Mouse (Mus musculus): ENCODE data around the gene Cdsn. TPM values are rescaled to one million over a fixed set of nuclear protein-coding genes. Genes with fewer than 3 reads are reported as not detected.

Gene Cdsn
- polyA plus RNA-seq, 1 experiment = 43.5 TPM

GRCm38 (mm10) chr17:35570836-35571235 is 18.9 kb downstream of the Cdsn start:
- no peak for DNase-seq (ENCODE audit: low read depth)

- no peak for DNase-seq (ENCODE audit: low read depth)
Observed at GRCm38 (mm10) chr17:35571477-35571876, 19.5 kb downstream of the Cdsn start.

GRCm38 (mm10) chr17:35578211-35578610 is 26.3 kb downstream of the Cdsn start:
- no peak for DNase-seq (ENCODE audit: low read depth)

GRCm38 (mm10) chr17:35582900-35583299 is 31.0 kb downstream of the Cdsn start:
- no peak for DNase-seq (ENCODE audit: low read depth)

GRCm38 (mm10) chr17:35584330-35584937 is 32.5 kb downstream of the Cdsn start:
- no peak for DNase-seq (ENCODE audit: low read depth)

DNA sequence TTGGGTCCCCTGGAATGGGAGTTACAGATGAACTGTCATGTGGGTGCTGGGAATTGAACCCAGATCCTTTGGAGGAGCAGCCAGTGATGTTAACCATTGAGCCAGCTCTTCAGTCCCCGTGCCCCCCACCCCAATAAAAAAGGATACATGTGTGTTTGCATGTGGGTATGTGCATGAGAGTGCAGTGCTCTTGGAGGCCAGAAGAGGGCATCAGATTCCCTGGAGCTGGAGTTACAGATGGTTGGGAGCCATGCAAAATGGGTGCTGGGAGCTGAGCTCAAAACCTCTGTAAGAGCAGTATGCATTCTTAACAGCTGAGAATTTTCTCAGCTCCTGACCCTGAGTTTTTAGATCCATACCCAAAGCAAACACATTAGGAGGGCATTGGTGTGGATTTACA is 35.4 kb downstream of the Cdsn start:
- no peak for DNase-seq (ENCODE audit: low read depth)

DNA sequence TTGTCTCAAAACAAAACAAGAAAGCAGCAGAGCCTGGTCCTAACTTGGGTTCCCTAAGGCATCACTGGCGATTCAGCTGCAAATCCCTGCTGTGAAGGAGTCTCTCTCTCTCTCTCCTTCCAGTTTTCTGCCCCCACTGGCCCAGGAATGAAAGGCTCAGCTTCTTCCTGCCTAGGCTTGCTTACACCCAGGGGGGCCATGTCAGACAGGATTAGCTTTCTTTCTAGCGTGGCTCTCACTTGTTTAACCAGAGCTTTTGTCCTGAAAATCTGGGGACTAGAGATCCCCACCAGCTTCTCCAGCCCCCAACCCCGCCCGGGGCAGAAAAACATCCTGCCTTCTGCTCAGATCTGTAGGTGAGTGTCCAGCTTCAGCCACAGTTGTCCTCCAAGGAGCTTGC is 36.5 kb downstream of the Cdsn start:
- DNase-seq (ENCODE audit: low read depth) = no peak

DNA sequence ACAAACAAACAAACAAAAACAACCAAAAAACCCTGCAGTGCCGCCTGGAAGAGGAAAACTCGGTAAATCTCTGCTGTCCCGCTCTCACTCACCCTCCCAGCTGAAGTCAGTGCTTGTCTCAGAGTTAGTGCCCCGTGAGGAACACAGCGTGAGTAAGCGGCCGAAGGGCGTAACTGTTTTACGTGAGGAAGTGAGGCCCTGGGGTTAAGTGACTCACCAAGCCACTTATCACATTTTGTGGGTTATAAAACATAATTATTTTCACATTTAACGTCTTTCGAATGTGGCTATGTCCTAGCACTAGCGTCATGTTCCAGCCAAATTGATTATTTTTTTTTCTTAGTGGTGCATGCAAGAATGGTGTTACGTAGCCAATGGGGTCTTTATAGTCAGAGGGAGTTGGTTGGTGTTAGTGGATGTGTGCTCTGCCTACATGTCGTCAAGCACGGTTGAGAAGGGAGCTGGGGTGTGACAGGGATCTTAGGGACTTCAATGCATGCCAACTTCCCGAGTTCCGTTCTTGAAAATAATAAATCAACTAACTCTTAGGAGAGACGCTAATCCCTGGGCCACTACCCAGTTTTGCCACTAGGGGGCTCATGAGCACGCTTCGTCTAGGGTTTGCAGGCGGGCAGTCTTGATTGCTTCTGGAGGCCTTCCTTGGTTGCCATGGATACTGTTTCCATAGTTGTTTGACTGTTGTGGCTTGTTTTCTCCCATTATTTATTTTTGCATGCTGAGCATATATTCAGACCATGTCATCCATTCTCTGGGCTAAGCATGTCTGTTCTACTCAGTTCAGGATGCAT is 38.7 kb downstream of the Cdsn start:
- DNase-seq (ENCODE audit: low read depth) = no peak

- no peak for DNase-seq (ENCODE audit: low read depth)
Observed at GRCm38 (mm10) chr17:35591219-35591578, 39.3 kb downstream of the Cdsn start.

- DNase-seq (ENCODE audit: low read depth) = no peak
Observed at GRCm38 (mm10) chr17:35591731-35592130, 39.8 kb downstream of the Cdsn start.

DNA sequence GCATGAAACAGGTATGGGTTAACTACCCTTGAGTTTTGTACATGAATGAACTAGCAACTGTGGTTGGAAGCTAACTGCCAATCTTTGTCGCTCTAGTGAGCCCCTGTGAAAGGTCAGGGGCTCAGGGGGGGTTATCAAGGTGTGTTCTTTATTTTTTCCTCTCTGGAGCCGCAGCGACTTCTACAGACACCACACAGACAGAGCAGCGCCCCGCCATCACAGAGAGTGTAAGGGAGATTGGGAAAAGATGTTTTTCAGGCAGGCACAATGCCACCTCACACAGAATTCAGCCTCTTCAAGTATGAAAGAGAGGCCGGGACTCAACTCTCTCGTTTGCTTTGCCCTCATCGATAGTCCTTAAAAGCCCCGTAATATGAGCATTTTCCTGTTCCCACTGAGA is 40.2 kb downstream of the Cdsn start:
- no peak for DNase-seq (ENCODE audit: low read depth)

DNA sequence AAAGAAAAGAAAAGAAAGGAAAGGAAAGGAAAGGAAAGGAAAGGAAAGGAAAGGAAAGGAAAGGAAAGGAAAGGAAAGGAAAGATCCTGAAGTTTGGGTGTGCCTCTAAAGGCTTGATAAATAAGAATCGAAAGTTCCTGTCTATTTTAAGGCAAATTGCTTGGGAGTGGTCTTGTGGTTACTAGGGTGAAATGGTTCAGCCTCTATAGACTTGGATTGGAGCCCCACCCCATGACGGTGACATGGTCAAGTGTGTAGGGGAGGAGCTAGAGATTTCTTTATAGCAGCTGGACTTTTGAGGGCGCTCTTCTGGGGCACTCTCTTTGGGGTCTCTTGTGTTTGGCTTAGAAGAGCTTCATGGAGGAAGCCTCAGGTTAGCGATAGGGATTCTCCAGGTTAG is 41.9 kb downstream of the Cdsn start:
- DNase-seq (ENCODE audit: low read depth) = no peak

- no peak for DNase-seq (ENCODE audit: low read depth)
Observed at GRCm38 (mm10) chr17:35594456-35594855, 42.5 kb downstream of the Cdsn start.

GRCm38 (mm10) chr17:35597399-35597798 is 45.5 kb downstream of the Cdsn start:
- no peak for DNase-seq (ENCODE audit: low read depth)

DNA sequence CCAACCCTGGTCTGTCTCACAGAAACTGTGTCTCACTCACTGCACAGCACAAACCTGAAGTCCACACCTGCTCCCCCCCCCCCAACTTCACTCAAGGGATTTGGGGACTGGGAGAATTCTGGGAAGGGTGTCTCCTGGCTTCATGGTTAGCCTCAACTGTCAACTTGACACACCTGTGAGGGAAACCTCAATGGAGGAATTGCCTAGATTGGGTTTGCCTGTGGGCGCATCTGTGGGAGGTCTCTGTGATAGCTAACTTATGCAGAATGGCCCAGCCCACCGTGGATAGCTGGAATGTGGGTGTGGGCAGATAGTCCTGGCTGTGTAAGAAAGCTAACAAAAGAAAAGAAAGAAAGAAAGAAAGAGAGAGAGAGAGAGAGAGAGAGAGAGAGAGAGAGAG is 49.3 kb downstream of the Cdsn start, which contains the start of gene Sfta2:
Gene Sfta2 (plus strand): TSS at position 301 of the 400 bp plus-strand sequence.
- DNase-seq (ENCODE audit: low read depth) = no peak

GRCm38 (mm10) chr17:35601736-35602354 is 49.9 kb downstream of the Cdsn start:
- DNase-seq (ENCODE audit: low read depth) = no peak

Other genes starting within 250 kb of the Cdsn start
- 0.04 and 0.05 TPM in 2 replicates for gene H2-Q1, start 231.7 kb upstream of the Cdsn start, polyA plus RNA-seq (2012; rRNA removed)
- gene H2-Q2, start 209.9 kb upstream of the Cdsn start, polyA plus RNA-seq (2012; rRNA removed) = 2.1 and 2.3 TPM in 2 replicates
- gene H2-Q4, start 172.5 kb upstream of the Cdsn start, polyA plus RNA-seq (2012; rRNA removed) = 40.4 and 55.1 TPM in 2 replicates
- 18.6 and 33.9 TPM in 2 replicates for gene H2-Q6, start 127.3 kb upstream of the Cdsn start, polyA plus RNA-seq (2012; rRNA removed)
- gene H2-Q7, start 113.0 kb upstream of the Cdsn start, polyA plus RNA-seq (2012; rRNA removed) = 40.0 and 56.7 TPM in 2 replicates
- gene H2-Q10, start 82.0 kb upstream of the Cdsn start, polyA plus RNA-seq (2012; rRNA removed) = 9.1 and 10.8 TPM in 2 replicates
- gene Pou5f1, start 46.1 kb upstream of the Cdsn start, polyA plus RNA-seq (2012; rRNA removed) = 0.11 TPM in 1 of 2 replicates, not detected in the other
- gene Tcf19, start 35.3 kb upstream of the Cdsn start, polyA plus RNA-seq (2012; rRNA removed) = 5.5 and 7.4 TPM in 2 replicates
- 6.2 and 6.8 TPM in 2 replicates for gene Cchcr1, start 35.0 kb upstream of the Cdsn start, polyA plus RNA-seq (2012; rRNA removed)
- gene Psors1c2, start 18.9 kb upstream of the Cdsn start, polyA plus RNA-seq (2012; rRNA removed) = 0.15 TPM in 1 of 2 replicates, not detected in the other
- gene 2300002M23Rik, start 15.3 kb downstream of the Cdsn start, polyA plus RNA-seq (2012; rRNA removed) = 1.3 and 7.4 TPM in 2 replicates
- 0.89 and 1.1 TPM in 2 replicates for gene Sfta2, start 49.4 kb downstream of the Cdsn start, polyA plus RNA-seq (2012; rRNA removed)
- 0.76 and 6.3 TPM in 2 replicates for gene Gm9573, start 74.5 kb downstream of the Cdsn start, polyA plus RNA-seq (2012; rRNA removed)
- not detected in 2 replicates for gene Mucl3, start 91.6 kb downstream of the Cdsn start, polyA plus RNA-seq (2012; rRNA removed)
- 16.6 and 21.5 TPM in 2 replicates for gene Vars2, start 115.5 kb downstream of the Cdsn start, polyA plus RNA-seq (2012; rRNA removed)
- 20.0 and 24.3 TPM in 2 replicates for gene Gtf2h4, start 121.6 kb downstream of the Cdsn start, polyA plus RNA-seq (2012; rRNA removed)
- gene Ddr1, start 152.5 kb downstream of the Cdsn start, polyA plus RNA-seq (2012; rRNA removed) = 53.2 and 61.8 TPM in 2 replicates